Mouse (Mus musculus): ENCODE results near the gene Rnd3.

The Rnd3 gene

DNA sequence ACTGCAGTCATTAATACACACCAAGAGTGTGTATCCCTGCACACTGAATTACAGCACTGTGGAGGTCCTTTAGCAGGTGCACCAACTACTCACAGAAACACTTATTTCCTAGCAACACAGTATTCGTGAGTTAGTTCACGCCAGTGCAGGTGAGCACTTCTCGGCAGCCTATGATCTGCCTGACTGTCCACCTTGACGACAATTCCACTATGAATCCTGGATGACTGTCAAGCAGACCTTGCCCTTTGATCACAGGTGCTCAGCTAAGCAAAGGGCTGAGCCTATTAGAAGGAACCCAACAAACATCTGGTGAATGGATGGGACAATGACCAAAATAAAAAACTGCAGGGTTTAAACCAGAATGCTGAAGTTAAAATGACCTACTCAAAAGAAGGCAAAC lies 20.8 kb downstream of the Rnd3 start:
- DNase-seq (ENCODE audit: low spot score), result no peak

DNA sequence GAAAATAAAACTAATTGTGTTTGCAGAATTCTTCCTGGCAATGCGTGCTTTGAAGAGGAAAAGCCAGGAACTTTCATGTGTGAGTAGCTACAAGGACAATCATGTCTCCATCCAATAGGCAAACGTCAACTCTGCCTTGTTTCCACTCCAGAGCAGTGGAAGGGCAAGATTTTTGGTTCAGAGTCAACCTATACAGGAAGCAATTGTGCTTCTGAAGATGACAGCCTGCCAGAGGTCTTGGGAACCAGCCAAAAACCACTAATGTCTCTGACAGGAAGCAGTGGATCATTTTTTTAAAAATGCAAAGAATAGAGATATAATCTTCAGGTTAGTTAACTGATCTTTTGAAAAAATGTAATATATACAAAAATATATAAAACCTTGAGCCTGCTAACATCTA lies 38.6 kb downstream of the Rnd3 start:
- no peak for DNase-seq (ENCODE audit: low spot score)

DNA sequence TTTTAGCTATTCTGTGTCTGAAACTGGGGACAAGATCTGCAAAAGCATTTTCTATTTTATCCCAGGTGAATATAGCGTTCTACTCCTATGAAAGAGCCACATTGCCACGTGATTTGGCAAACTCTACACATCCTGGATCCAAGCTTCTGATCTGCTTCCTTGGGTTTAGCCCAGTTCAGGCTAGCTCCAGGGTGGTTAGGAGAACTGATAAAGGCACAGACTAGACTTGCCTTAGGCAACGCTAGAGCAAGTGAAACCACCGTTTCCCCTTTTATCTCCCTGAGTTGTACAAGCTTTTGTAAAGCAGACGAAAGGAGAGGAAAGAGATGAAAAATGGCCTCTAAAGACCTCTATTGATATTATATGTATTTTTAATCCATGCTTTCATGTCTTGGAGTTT lies 40.3 kb downstream of the Rnd3 start:
- no peak for DNase-seq (ENCODE audit: low spot score)

DNA sequence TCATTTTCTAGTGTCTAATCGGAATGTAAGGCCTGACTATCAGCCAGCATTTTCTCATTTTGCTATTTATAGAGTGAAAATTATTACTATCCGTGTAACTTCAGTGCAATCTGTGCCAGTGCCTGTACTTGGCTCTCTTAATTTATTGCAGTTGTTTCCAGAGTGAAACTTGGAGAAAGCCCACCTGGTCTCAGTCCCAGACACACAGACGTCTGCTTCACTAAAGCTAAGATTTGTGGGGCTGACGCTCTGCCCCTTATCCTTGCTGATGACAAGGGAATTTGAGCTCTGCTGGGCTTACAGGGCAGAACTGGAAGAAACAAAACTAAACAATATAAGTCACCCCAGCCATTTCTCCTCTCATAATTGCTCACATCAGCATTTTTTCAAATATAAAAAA lies 47.7 kb downstream of the Rnd3 start:
- DNase-seq (ENCODE audit: low spot score), result peak; percentile 19

DNA sequence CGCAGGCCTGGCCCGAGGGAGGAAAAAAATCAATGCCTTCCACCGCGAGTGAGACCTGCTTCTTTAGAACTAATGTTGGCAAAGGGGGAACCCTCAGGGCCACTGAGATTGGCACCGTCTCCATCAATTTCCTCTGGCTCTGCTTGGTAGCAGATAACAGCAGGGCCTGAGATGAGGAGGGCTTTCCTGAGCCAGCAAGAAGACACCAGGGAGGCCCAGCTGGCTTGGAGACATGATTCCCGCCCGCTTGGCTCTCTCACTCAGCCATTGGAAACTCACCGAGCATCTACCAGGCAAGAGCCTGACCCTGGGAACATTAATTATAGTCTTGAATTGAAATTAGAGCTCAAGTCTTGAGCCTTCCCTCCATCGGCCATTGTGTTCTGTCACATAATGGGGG lies 48.9 kb downstream of the Rnd3 start:
- no peak for DNase-seq (ENCODE audit: low spot score)

DNA sequence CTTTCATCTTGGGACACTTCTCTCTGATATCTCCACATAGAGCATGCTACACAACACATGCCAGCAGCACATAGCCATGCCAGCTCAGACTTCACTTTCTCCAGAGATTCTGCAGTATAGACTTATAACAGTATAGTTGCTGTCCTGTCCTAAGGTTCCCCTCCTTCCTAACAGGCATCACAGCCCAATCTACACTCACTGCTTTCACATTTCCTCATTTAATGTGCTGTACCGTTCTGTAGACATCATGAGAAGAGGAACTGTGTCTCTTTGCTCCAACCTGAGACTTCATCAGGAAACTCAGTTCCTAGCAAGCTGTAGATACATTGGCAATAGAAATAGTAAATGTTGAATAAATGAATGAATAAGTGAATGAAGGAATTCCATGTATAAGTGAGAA lies 49.7 kb downstream of the Rnd3 start:
- no peak for DNase-seq (ENCODE audit: low spot score)

DNA sequence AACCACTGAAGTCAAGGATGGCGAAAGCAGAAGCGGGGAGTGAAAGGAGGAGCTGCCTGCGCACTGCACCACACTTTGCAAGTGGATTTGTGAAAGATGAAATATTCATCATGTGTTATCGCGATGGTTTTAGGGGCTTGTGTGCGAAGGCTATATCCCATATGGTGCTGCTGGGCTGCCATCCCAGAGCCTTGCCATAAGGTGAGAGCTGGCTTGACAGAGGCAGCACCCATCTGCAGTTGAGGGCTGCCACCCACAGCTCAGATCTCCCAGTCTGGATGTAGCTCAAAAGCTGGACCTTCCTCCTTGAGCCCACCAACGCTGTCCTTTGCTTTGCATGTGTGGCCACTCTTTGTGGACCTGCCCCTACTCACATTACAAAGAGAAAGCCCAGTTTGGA lies 58.2 kb downstream of the Rnd3 start:
- no peak for DNase-seq (ENCODE audit: low spot score)

DNA sequence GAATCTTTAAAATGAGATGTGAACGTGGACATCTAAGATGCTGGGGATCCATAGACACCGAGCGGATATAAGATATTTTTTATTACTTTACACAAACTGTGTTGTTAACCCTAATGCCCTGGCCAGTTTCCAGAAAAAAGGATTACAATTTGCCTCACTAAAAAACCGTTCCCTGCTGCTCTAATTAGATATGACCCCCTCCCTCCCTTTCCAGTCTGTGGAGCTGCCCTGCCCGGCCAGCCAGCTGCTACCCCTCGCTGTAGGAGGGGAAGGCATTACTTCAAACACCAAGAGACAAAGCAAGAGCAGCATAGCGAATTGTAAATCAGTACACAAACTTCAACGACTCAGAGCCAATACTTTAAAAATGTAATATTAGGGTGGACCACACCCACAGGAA lies 58.9 kb downstream of the Rnd3 start:
- DNase-seq (ENCODE audit: low spot score), result no peak

DNA sequence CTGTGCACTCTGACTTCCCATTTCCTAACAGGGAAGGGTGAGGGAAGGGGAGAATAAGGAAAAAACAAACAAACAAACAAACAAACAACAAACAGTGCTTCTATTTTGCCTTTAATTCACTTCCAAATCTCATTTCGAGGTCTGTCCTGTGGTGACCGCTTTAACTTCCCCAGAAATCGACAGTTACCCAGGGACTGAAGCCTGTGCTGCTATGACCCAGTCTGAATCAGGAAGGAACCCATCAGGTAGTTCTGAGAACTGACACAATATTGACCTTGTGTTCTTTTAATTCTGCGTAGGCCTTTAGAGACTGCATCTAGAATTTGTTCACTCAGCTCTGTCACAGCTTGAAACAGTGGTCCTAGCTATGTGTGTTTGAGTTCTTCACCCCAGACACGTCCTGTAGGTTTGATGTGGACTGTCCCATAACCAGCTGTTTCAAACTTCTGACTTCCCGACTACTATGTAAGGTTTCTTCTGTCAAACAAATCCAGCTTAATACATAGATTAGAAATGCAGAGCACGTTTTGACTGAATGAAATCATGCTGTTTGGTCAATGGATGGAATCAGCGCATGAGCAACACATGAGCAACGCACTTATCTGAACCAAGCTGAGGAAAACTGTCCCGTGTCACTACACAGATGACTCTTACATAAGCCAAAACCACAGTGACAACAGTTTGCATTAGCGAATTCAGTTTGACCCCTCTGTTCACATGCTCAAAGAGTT lies 59.9 kb downstream of the Rnd3 start:
- no peak for DNase-seq (ENCODE audit: low spot score)

DNA sequence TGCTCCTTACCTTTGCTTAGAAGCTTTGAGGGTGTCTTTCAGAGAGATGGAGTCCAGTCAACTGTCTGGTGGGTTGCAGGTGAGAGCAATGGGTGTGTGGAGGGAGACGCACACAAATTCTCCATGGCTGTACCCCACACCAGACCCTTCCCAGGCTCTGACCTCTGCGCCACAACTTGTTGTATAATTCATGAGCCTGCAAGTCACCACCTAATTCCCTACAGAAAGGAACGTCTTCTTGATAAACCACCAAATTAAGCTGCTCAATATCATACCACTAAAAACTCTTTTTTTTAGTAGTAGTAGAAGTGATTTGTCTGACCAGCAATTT lies 60.8 kb downstream of the Rnd3 start:
- DNase-seq (ENCODE audit: low spot score), result no peak

DNA sequence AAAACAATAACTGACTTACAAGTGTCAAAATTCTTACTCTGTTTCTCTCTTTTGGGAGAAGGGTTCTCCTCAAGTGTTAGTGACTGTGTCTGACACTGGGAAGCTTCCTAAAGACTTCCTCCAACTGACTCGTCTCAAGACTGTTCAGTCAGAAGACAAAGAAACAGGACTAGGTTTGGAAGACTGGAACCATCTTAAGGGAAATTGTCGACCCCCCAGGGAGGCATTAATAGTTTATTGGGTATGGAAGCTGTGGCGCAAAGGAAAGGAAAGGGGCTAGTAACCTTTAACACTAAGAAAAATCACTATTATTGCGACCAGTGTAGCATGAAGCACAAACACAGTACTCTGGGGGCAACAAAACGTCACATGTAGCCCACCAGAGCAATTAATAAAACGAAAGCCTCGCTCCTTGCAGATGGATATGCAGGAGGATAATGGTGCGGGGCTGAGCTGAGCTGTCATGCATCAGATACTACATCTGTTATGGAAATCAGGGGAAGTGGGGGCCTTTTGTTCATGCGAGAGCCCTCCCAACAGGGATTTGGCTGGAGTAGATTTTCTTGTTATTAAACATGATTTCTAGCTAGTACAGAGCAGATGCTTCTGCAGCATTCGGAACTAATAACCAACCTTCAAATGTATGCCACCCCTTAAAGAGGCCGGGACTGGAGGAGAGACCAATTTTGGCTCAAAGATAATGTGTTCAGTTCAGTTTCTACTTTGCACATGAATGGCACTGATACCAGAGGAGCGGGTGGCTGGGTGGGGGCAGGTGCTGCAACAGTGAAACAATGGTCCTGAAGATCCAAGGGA lies 61.4 kb downstream of the Rnd3 start:
- DNase-seq (ENCODE audit: low spot score), result no peak

DNA sequence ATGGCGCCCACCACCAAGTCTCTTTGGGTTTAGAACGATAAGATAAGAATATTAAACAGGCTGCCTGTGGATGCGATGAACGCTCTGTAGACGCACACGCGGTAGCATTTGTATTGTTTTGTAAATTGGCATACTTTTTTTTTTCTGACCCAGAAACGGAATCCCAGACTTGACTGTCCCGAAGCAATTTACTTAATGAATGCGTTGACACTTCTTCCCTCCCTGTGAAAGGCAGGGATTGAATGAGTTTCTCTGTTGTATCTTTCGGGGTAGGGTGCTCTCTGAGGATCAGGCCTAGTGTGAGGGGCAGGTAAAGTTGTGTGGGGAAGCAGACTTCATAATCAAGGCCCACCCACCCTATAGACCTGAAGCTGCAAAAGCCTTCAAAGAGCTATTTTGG lies 63.8 kb downstream of the Rnd3 start:
- DNase-seq (ENCODE audit: low spot score), result no peak

DNA sequence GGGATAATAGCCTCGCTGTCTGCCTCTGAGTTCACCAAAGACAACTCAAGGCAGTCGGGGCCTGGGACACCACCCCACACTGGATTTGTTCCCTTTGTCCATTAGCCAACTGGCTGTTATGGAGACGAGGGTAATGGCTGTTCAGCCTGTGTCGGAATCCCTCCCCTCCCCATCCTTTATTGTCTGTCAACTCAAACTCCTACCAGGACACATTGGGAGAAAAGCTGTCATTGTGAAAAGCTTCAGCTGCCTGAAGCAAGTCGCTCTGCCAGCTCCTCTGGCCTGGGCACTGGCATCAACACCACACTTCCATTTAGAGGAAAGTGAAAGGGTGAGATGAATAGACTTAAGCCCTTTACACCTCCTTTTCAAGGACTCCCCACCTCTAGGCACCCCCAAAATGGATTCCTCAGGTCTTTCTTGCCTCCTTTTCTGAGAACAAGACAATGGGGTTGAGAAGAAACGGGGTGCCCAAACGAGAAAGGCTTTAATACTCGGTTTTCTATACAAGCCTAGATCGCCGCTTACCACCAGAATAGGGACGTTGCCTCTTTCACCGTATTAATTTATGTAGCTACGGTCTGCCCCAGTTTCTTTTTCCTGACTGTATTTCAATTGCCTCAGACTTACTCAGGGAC lies 66.1 kb downstream of the Rnd3 start:
- DNase-seq (ENCODE audit: low spot score), result no peak
